Mouse (Mus musculus) embryonic facial prominence, embryonic 12.5 days (tissue): Measurements from ENCODE around the gene Omp. TPM values are rescaled to one million over a fixed set of nuclear protein-coding genes. Genes with fewer than 3 reads are reported as not detected.
"Not testable (repeated sequence)": the region's sequence is repeated elsewhere in the genome, so short reads cannot be mapped to it uniquely, and the experiment has no call there.

Source experiments
- ATAC-seq: fragments of 200-750 bp; cut with Nextera tagmentation; 2 replicates; pipeline ENCODE4 v1.8.0; 2017; ENCODE audit not compliant: insufficient number of reproducible peaks, insufficient read depth, low FRiP score, low TSS enrichment
- H3K27ac ChIP-seq: fragments of 300-500 bp; sonication (generic); 2 replicates; pipeline ENCODE4 v1.5.1; 2016; ENCODE audit warnings: mild to moderate bottlenecking
- H3K27me3 ChIP-seq: fragments of 300-500 bp; sonication (generic); 2 replicates; pipeline ENCODE4 v1.6.1; 2016; ENCODE audit warnings: mild to moderate bottlenecking, moderate library complexity
- H3K36me3 ChIP-seq: fragments of 300-500 bp; sonication (generic); 2 replicates; pipeline ENCODE4 v1.6.1; 2016; ENCODE audit warnings: mild to moderate bottlenecking
- H3K4me1 ChIP-seq: fragments of 300-500 bp; sonication (generic); 2 replicates; pipeline ENCODE4 v1.6.1; 2016
- H3K4me2 ChIP-seq: fragments of 300-500 bp; sonication (generic); replicated peaks from 2 replicates; pipeline ENCODE4 v1.6.1; 2016; ENCODE audit warnings: mild to moderate bottlenecking, moderate library complexity
- H3K4me3 ChIP-seq: fragments of 300-500 bp; sonication (generic); 2 replicates; pipeline ENCODE4 v1.5.1; 2016; ENCODE audit warnings: mild to moderate bottlenecking
- H3K9ac ChIP-seq: fragments of 300-500 bp; sonication (generic); 2 replicates; pipeline ENCODE4 v1.6.1; 2016; ENCODE audit warnings: mild to moderate bottlenecking, moderate library complexity
- H3K9me3 ChIP-seq: fragments of 300-500 bp; sonication (generic); 2 replicates; pipeline ENCODE4 v1.6.1; 2016; ENCODE audit warnings: mild to moderate bottlenecking, moderate library complexity
- WGBS: fragments of 180-500 bp; shearing (Covaris S2); methylation state at CpG from one replicate; pipeline ENCODE4 v1.1.7; 2016; 5-methylcytosine and 5-hydroxymethylcytosine counted together
- polyA plus RNA-seq: library from polyadenylated mRNA; unstranded; fragments of >200 nt; fragmentation: Nextera tagmentation; extraction: Ambion mirVana; gene quantifications from 2 replicates; pipeline ENCODE4 v1.2.1, GENCODE M21; 2016

Omp gene
- polyA plus RNA-seq = 0.43 and 0.46 TPM in 2 replicates

DNA sequence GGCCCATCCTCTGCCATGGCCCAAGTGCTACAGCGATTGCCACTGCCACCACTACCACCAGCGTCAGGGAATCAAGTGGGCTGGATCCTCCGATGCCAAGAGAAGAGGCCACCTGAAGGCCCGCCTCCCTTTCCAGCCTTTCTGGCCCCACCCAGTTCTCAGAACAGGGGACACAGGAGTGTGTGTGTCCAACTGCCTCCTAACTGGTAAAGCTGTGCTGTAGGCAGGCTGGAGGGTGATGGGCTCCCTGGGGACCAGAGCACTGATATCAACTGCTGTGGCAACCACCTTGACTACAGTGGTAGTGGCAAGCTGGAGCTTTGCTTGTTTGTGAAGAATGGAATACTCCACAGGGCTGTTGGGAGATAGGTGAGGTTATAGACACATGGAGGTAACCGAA lies at the start of gene Omp:
Omp (minus strand) TSS at position 101 of the 400 bp plus-strand sequence.
- H3K9ac ChIP-seq = no peak within 1 kb of the TSS
- H3K4me1 ChIP-seq = peaks cover 9% of the 10 kb centered on the region; the same call in 1 of the 2 replicates
- no peaks in the 10 kb centered on the region for H3K9me3 ChIP-seq
- H3K4me2 ChIP-seq = no peak within 1 kb of the TSS
- ATAC-seq = no peak
- no peaks in the 10 kb centered on the region for H3K27me3 ChIP-seq
- no peaks in the 10 kb centered on the region for H3K36me3 ChIP-seq
- H3K4me3 ChIP-seq = no peak within 1 kb of the TSS
- WGBS = 87% methylated on average over 5 of the region's 5 CpGs
- no peak within 1 kb of the TSS for H3K27ac ChIP-seq

DNA sequence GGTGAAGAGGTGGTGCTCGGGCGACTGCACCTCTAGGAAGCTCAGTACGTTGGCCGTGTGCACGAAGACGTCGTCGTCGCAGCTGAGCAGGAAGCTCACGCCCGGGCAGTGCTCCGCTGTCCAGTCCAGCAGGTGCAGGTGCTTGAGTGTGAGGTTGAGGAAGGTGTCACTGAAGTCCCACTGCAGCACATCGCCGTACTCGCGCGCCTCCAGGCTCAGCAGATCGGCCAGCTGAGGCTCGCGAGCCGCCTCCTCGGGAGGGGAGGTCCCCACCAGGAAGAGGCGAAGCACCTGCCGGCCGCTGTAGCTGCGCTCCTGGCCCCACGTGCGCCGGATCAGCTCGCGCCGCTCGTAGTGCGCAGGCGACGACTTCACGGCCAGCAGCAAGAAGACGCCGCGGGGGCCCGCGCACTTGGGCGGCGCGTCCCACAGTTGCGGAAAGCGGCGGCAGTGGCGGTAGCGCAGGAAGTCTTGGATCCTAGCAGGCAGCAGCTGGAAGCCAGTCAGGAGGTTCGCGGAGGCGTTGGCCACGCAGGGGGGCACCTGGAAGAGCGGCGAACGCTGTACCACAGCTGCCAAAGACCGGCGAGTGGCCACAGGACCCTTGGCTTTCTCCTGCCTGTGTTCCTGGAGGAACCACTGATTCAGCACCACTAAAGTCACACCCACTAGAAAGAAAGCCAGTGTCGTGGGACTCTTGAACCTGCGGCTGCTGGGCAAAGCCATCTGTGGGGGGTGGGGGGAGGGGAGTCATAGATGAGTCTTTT lies 48.9 kb upstream of the Omp start:
- 2% methylated on average over 61 of the region's 61 CpGs for WGBS
- Histone ChIP-seq H3K36me3 (no peaks in the 10 kb centered on the region), H3K4me3 (peak overlapping the region; percentile 34), H3K27ac (no peak overlapping the region), H3K9ac (0 out of 2 replicates have a peak overlapping the region, but pooled peaks have one; percentile 0), H3K9me3 (no peaks in the 10 kb centered on the region), H3K27me3 (peaks cover 56% of the 10 kb centered on the region), H3K4me2 (peak overlapping the region; percentile 66), H3K4me1 (peaks cover 11% of the 10 kb centered on the region)
- ATAC-seq = 0 out of 2 replicates have a peak, but pooled peaks have one; percentile 65

DNA sequence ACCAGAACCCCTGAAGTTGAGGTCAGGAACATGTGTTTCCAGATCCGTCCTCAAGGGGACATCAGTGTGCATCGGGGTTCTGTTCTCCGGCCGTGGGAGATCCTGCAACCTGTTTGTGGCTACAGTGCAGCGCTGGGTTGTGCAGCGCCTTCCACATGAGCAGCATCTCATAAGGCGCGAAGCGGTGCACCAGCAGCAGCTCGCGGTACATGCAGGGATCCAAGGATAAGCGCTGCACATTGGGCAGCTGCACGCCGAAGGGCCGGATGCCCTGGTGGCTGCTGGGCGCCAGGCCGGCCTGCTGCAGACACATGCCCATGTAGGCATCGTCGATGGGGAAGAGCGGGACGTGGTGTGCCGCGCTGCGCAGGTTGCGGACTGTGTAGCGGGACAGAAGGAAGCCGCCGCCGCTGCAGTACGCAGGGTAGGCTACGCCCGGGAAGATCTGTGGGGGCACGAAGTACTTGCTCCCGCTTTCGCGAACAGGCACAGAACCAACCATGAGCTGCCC lies 48.3 kb upstream of the Omp start:
- Histone ChIP-seq H3K27me3 (peaks cover 56% of the 10 kb centered on the region), H3K9ac (no peak overlapping the region), H3K36me3 (no peaks in the 10 kb centered on the region), H3K27ac (no peak overlapping the region), H3K4me2 (peak overlapping the region; percentile 66), H3K4me3 (peak overlapping the region; percentile 34), H3K9me3 (no peaks in the 10 kb centered on the region), H3K4me1 (peaks cover 11% of the 10 kb centered on the region)
- peak; percentile 42; the same call in 1 of the 2 replicates for ATAC-seq
- WGBS = 7% methylated on average over 36 of the region's 36 CpGs

DNA sequence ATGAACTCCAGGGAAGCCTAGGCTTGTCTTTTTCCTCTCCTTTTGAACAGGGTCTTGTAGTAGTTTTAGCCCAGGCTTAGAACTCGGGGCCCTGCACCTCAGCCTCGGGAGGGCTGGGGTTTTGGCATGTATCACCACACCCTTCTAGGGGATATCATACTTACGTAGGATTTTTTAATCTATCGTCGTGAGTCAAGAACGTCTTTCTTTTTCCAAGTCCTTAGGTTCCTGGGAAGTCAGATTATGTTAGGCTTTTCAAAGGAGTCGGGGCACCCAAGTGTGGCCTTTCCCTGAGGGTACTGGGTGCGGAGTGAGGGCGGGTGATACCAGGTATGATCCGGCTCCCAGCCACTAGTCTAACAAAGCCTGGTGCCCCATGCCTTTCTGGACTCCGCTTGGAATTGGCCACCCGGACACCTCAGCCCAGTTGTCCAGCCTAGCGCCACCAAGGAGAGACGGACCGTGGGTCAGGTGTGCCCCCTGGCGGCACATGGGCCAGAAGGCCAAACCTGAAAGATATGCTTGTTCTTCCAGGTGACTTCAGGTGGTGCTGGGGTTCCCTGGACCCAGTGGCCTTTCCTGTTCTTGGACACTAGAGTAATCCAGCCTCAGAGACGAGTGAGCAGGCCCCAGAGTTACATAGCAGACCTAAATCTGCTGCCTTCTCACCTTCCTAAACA lies 46.4 kb upstream of the Omp start:
- Histone ChIP-seq H3K4me2 (no peak overlapping the region), H3K4me1 (peaks cover 11% of the 10 kb centered on the region), H3K36me3 (no peaks in the 10 kb centered on the region), H3K9ac (no peak overlapping the region), H3K27ac (no peak overlapping the region), H3K27me3 (peaks cover 55% of the 10 kb centered on the region), H3K4me3 (no peak overlapping the region), H3K9me3 (no peaks in the 10 kb centered on the region)
- ATAC-seq = no peak
- 58% methylated on average over 17 of the region's 17 CpGs for WGBS

DNA sequence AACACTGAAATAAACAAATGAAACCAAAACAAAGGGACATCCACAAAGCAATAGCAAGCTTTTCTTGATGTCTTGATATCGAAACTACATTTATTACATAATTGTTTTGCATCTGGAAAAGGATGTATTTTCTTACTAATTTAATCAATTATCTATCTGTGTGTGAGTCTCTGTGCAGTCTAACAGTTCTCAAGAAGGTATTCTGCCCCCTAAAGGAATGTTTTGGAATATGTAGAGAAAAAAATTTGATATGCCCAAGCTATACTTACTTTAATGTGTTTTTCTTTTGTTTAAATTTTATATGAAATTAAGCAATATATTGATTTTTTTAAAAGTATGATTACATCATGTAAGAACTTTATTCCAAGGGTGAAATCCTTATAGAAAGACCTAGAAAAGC lies 45.3 kb upstream of the Omp start:
- no peak overlapping the region for H3K9ac ChIP-seq
- ATAC-seq = no peak
- H3K4me2 ChIP-seq = no peak overlapping the region
- no peak overlapping the region for H3K4me3 ChIP-seq
- 90% methylated on average over 1 of the region's 1 CpGs for WGBS
- H3K27me3 ChIP-seq = peaks cover 45% of the 10 kb centered on the region
- no peaks in the 10 kb centered on the region for H3K9me3 ChIP-seq
- no peak overlapping the region for H3K27ac ChIP-seq
- peaks cover 11% of the 10 kb centered on the region for H3K4me1 ChIP-seq
- no peaks in the 10 kb centered on the region for H3K36me3 ChIP-seq

DNA sequence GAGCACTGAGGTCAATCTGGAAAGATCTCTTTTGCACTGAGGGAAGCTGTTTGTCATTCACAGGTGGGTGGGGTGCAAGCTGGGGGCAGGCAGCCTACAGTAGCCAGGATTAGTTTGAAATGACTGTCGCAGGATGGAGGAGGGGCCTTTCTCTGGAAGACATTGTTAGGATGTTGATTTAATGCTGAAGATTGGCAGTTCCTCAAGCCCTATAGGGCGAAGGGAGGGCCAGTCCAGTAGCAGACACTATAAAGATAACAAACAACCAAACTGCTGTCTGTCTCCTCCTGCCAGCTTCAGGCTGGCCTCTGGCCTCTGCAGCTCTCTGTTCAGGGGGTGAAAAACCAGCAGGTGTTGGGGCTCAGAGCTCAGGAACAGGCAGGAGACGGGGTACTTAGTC lies 44.4 kb upstream of the Omp start:
- no peak overlapping the region for H3K4me2 ChIP-seq
- no peaks in the 10 kb centered on the region for H3K9me3 ChIP-seq
- H3K4me3 ChIP-seq = no peak overlapping the region
- H3K4me1 ChIP-seq = peaks cover 11% of the 10 kb centered on the region
- ATAC-seq = no peak
- 35% methylated on average over 3 of the region's 3 CpGs for WGBS
- no peaks in the 10 kb centered on the region for H3K36me3 ChIP-seq
- H3K27me3 ChIP-seq = peaks cover 36% of the 10 kb centered on the region
- H3K27ac ChIP-seq = no peak overlapping the region
- H3K9ac ChIP-seq = no peak overlapping the region

DNA sequence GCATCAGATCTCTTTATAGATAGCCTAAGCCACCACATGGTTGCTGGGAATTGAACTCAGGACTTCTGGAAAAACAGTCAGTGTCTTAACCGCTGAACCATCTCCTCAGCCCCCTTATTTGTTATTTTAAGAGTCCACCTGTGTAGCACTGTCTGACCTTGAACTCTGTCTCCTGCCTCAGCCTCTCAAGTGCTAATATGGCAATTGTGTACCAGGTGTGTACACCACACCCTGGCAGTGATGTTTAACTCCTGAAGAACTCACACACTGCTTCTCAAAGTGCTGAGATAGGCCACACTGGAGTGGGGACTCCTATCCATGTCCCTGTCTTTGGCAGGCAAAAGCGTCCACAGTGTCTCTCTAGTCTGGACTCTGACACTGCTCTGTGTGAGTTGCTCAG lies 43.4 kb upstream of the Omp start:
- ATAC-seq = no peak
- WGBS = 80% methylated on average over 2 of the region's 2 CpGs

DNA sequence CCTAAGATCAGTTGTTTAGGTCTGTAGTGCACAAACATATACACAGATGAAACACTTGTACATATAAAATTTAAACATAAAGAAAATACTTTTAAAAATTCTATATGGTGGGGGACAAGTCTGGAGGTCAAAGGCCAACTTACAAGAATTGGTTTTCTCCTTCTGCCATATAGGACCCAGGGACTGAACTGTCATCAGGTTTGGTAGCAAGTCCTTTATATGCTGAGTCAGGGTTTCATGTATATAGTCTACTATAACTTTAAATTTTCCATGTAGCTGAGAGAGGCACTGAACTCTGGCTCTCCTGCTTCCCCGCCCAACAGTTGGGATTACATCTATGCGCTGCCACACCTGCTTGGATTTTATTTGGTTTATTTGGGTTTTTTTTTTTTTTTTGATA lies 42.9 kb upstream of the Omp start:
- H3K36me3 ChIP-seq = no peaks in the 10 kb centered on the region
- WGBS = 86% methylated on average over 2 of the region's 2 CpGs
- H3K9me3 ChIP-seq = no peaks in the 10 kb centered on the region
- no peak for ATAC-seq
- no peak overlapping the region for H3K4me3 ChIP-seq
- H3K4me2 ChIP-seq = no peak overlapping the region
- H3K27me3 ChIP-seq = peaks cover 21% of the 10 kb centered on the region
- H3K27ac ChIP-seq = no peak overlapping the region
- H3K4me1 ChIP-seq = no peaks in the 10 kb centered on the region
- no peak overlapping the region for H3K9ac ChIP-seq

More for the DNA sequence above, 43.4 kb upstream of the Omp start:
- Histone ChIP-seq H3K36me3 (no peaks in the 10 kb centered on the region), H3K4me1 (peaks cover 3% of the 10 kb centered on the region), H3K27me3 (peaks cover 26% of the 10 kb centered on the region), H3K9ac (no peak overlapping the region), H3K4me2 (no peak overlapping the region), H3K9me3 (no peaks in the 10 kb centered on the region), H3K4me3 (no peak overlapping the region), H3K27ac (no peak overlapping the region)

DNA sequence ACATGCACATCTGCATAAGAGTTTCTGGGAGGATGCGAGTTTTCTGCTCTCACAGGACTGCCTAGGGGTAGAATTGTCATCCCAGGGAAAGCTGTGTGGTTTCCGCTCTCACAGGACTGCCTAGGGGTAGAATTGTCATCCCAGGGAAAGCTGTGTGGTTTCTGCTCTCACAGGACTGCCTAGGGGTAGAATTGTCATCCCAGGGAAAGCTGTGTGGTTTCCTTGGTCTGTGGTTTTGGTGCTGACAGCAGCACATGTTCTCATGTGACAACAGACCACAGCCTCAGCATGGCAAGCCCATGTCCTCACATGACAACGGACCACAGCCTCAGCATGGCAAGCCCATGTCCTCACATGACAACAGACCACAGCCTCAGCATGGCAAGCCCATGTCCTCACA lies 42.0 kb upstream of the Omp start:
- not testable (repeated sequence) for H3K36me3 ChIP-seq, H3K9me3 ChIP-seq, H3K4me2 ChIP-seq, H3K27ac ChIP-seq, H3K9ac ChIP-seq, H3K4me1 ChIP-seq, H3K4me3 ChIP-seq, ATAC-seq
- WGBS = 66% methylated on average over 3 of the region's 3 CpGs
- peaks cover 12% of the 10 kb centered on the region for H3K27me3 ChIP-seq

DNA sequence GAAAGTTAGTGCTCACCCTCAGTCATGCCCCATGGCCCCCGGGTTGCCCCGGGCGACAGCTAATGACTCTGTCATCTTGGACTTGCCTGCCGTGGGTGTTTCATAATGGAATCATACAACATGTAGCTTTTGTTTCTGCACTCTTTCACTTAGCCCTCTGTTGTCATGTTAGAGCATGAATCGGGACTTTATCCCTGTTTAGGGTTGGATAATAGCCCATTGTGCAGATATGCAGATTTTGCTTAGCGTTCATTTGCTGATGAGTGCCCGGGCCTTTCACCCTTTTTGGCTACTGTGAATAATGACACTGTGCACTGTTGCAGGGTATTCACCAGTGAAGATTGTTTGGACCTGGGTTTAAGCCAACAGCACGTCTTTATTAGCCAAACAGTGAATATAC lies 41.3 kb upstream of the Omp start:
- H3K27ac ChIP-seq = no peak overlapping the region
- H3K27me3 ChIP-seq = peaks cover 5% of the 10 kb centered on the region; the same call in 1 of the 2 replicates
- no peaks in the 10 kb centered on the region for H3K9me3 ChIP-seq
- no peak overlapping the region for H3K9ac ChIP-seq
- ATAC-seq = no peak
- 69% methylated on average over 8 of the region's 8 CpGs for WGBS
- H3K4me2 ChIP-seq = no peak overlapping the region
- no peaks in the 10 kb centered on the region for H3K4me1 ChIP-seq
- H3K36me3 ChIP-seq = no peaks in the 10 kb centered on the region
- H3K4me3 ChIP-seq = no peak overlapping the region

DNA sequence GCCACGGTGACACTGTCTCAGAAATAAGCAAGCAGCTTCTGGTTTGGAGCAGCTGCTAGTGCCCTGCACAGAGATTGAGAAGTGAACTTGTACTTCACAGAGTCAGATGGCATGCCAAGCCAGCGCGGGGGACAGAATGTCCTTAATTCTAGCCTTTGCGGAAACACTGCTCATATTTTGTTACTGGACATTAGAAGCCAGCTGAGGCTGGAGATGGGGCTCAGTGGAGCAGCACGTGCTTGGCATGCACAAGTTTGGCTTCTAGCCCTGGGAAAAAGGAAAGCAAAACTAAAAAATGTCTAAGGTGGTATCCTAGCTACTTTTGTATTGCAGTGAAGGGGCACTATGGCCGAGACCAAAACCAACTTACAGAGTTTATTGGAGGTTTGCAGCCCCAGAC lies 40.0 kb upstream of the Omp start:
- no peak overlapping the region for H3K27ac ChIP-seq
- no peak overlapping the region for H3K4me2 ChIP-seq
- 81% methylated on average over 6 of the region's 6 CpGs for WGBS
- H3K36me3 ChIP-seq = no peaks in the 10 kb centered on the region
- no peak overlapping the region for H3K9ac ChIP-seq
- ATAC-seq = no peak
- no peaks in the 10 kb centered on the region for H3K4me1 ChIP-seq
- H3K27me3 ChIP-seq = no peaks in the 10 kb centered on the region
- no peaks in the 10 kb centered on the region for H3K9me3 ChIP-seq
- H3K4me3 ChIP-seq = no peak overlapping the region
